Mouse (Mus musculus) erythroblast, embryonic 14.5 days (primary cell): ENCODE results near the gene Sept14. TPM values are rescaled to one million over a fixed set of nuclear protein-coding genes. Genes with fewer than 3 reads are reported as not detected.
A peak's percentile ranks its signal among the peaks of the same experiment; 100 is the strongest.

Source experiments
- H3K27me3 ChIP-seq: 2 replicates; pipeline ENCODE4 v1.6.1; 2012; ENCODE audit warnings: inconsistent platforms; ENCODE audit not compliant: control insufficient read depth
- H3K36me3 ChIP-seq: 2 replicates; pipeline ENCODE4 v1.6.1; 2012; ENCODE audit warnings: mild to moderate bottlenecking, inconsistent platforms; ENCODE audit not compliant: control insufficient read depth
- H3K4me1 ChIP-seq: 2 replicates; pipeline ENCODE4 v1.6.1; 2012; ENCODE audit warnings: inconsistent platforms; ENCODE audit not compliant: control insufficient read depth
- H3K4me3 ChIP-seq: replicated peaks from 2 replicates; pipeline ENCODE3; 2012; ENCODE audit warnings: moderate library complexity, mild to moderate bottlenecking, inconsistent platforms
- H3K9me3 ChIP-seq: 2 replicates; pipeline ENCODE4 v1.6.1; 2012; ENCODE audit warnings: low read length, inconsistent platforms, mixed read lengths; ENCODE audit not compliant: control insufficient read depth
- GATA1 ChIP-seq: IDR thresholded peaks from 2 replicates; pipeline ENCODE4 v1.6.1; 2012; ENCODE audit warnings: low read length, inconsistent platforms, mixed read lengths
- TAL1 ChIP-seq: IDR thresholded peaks from 3 replicates; pipeline ENCODE4 v1.6.1; 2012; ENCODE audit warnings: low read length, inconsistent platforms, mixed read lengths
- polyA plus RNA-seq: library from polyadenylated mRNA; stranded (reverse); fragments of >175 nt; gene quantifications from 2 replicates; pipeline ENCODE4 v1.2.3, GENCODE M21; 2012

Sept14 gene
- not detected in 2 replicates for polyA plus RNA-seq

DNA sequence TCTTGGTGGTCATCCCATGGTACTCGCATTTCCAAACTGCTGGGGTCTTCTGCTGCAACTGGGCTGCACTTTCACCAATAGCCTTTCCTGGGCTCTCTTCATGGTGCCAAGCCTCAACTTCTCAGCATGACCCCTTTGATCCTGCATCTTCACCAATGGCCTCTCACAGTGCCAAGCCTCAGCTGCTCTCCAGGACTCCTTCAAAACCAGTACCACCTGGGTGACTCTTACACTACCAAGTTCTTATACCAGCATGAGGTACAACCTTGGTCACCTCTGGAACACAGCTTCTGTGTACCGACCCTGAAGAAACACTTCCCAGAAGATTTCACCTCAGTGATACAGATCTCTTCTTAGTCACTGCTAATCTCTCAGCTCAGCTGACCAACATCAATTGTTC is at the start of gene Sept14:
Sept14 (minus strand) TSS at position 101 of the 400 bp plus-strand sequence.
- no peak within 1 kb of the TSS for H3K4me3 ChIP-seq
- H3K4me1 ChIP-seq: no peaks in the 10 kb centered on the region
- no peaks in the 10 kb centered on the region for H3K36me3 ChIP-seq
- TF ChIP-seq TAL1 (no peak), GATA1 (no peak)
- peaks cover 17% of the 10 kb centered on the region for H3K27me3 ChIP-seq
- no peaks in the 10 kb centered on the region for H3K9me3 ChIP-seq

DNA sequence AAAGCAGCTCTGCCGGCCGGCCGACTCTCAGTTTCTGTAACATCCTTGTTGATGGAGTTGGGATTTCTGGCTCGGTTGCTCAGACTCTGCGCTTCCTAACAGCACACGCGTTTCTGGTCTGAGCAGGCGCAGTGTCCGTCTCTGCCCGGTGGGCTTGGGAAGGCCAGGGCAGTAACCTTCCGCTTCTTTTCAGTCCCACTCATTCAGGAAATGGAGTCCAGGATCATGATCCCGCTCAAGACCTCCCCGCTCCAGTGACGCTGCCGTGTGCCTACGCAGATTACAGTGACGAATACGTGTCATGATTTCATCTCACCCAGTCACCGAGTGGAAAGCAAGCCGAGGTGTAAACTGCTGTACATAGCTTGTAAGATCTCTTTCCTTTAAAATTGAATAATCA is 48.6 kb upstream of the Sept14 start:
- no peaks in the 10 kb centered on the region for H3K9me3 ChIP-seq
- no peak for TF ChIP-seq GATA1
- H3K4me1 ChIP-seq: peaks cover 2% of the 10 kb centered on the region; the same call in 1 of the 2 replicates
- peaks cover 16% of the 10 kb centered on the region for H3K36me3 ChIP-seq
- H3K4me3 ChIP-seq: no peak overlapping the region
- H3K27me3 ChIP-seq: no peaks in the 10 kb centered on the region

GRCm38 (mm10) chr5:129744050-129744449 is 35.7 kb upstream of the Sept14 start:
- H3K4me3 ChIP-seq: no peak overlapping the region
- H3K36me3 ChIP-seq: peaks cover 60% of the 10 kb centered on the region
- 0 out of 2 replicates have a peak, but pooled peaks cover 5% of the 10 kb centered on the region for H3K9me3 ChIP-seq
- TF ChIP-seq TAL1 (no peak), GATA1 (no peak)
- no peaks in the 10 kb centered on the region for H3K27me3 ChIP-seq
- H3K4me1 ChIP-seq: peaks cover 39% of the 10 kb centered on the region

DNA sequence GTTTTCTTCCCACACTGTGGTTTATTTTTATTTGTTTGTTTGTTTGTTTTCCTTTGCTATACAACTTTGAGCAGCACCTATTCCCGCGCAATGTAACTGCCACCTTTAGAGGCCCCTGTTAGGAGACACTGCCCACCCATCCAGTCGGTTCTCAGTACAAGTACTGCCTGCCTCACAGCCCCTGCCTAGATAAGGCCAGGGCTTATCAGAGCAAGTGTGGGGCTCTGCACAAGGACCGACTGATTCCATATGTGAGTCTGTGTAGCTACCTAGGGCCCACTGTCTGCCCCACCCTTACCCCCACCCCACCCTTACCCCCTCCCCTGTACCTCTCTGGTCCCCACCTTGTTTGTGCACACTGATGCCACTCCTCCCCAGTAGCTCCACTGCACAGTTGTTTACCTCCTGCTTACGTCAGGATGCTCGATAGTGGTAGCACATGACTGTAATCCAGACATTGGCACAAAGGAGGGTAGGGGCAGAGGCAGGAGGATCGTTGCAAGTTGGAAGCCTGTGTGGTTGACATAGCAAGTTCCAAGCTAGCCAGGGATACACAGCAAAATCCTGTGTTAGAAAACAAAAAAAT is 34.7 kb upstream of the Sept14 start:
- Histone ChIP-seq H3K27me3 (no peaks in the 10 kb centered on the region), H3K36me3 (peaks cover 52% of the 10 kb centered on the region), H3K9me3 (0 out of 2 replicates have a peak, but pooled peaks cover 5% of the 10 kb centered on the region), H3K4me3 (peak overlapping the region; percentile 19), H3K4me1 (peaks cover 39% of the 10 kb centered on the region)
- peak; percentile 28; the same call in 1 of the 2 replicates for TF ChIP-seq GATA1
- no peak for TF ChIP-seq TAL1

- Histone ChIP-seq H3K36me3 (peaks cover 38% of the 10 kb centered on the region), H3K4me3 (no peak overlapping the region), H3K9me3 (0 out of 2 replicates have a peak, but pooled peaks cover 5% of the 10 kb centered on the region), H3K4me1 (peaks cover 39% of the 10 kb centered on the region), H3K27me3 (no peaks in the 10 kb centered on the region)
- no peak for TF ChIP-seq GATA1
- TF ChIP-seq TAL1: no peak
Measured at GRCm38 (mm10) chr5:129740976-129741375, 32.7 kb upstream of the Sept14 start.

DNA sequence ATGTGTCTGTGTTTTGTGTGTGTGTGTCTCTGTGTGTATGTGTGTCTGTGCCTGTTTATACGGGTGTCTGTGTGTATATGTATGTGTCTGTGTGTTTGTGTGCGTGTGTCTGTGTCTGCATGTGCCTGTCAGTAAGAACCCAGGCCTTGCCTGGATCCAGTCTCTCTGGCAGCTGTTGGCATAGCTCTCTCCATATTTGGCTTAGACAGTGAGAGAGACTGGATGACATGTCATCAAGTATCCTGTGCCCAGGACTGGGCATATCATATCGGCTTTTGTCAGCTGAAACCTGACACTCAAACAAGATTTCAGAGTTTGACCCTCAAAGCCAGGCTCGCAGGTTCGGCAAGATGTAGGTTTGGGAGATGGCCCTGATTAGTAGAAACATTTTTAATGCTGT is 22.7 kb upstream of the Sept14 start:
- TF ChIP-seq GATA1: no peak
- TF ChIP-seq TAL1: no peak
- Histone ChIP-seq H3K27me3 (no peaks in the 10 kb centered on the region), H3K4me1 (peaks cover 58% of the 10 kb centered on the region), H3K9me3 (no peaks in the 10 kb centered on the region), H3K4me3 (no peak overlapping the region), H3K36me3 (peaks cover 7% of the 10 kb centered on the region)

- Histone ChIP-seq H3K36me3 (peaks cover 7% of the 10 kb centered on the region), H3K27me3 (no peaks in the 10 kb centered on the region), H3K4me1 (peaks cover 62% of the 10 kb centered on the region), H3K4me3 (peak overlapping the region; percentile 39), H3K9me3 (no peaks in the 10 kb centered on the region)
- TF ChIP-seq TAL1: no peak
Measured at GRCm38 (mm10) chr5:129730344-129730743, 22.0 kb upstream of the Sept14 start.

- H3K27me3 ChIP-seq: no peaks in the 10 kb centered on the region
- H3K4me1 ChIP-seq: peaks cover 63% of the 10 kb centered on the region
- H3K9me3 ChIP-seq: no peaks in the 10 kb centered on the region
- H3K4me3 ChIP-seq: peak overlapping the region; percentile 43
- peaks cover 2% of the 10 kb centered on the region for H3K36me3 ChIP-seq
- TF ChIP-seq GATA1 (no peak), TAL1 (no peak)
Measured at GRCm38 (mm10) chr5:129729286-129729685, 21.0 kb upstream of the Sept14 start.

DNA sequence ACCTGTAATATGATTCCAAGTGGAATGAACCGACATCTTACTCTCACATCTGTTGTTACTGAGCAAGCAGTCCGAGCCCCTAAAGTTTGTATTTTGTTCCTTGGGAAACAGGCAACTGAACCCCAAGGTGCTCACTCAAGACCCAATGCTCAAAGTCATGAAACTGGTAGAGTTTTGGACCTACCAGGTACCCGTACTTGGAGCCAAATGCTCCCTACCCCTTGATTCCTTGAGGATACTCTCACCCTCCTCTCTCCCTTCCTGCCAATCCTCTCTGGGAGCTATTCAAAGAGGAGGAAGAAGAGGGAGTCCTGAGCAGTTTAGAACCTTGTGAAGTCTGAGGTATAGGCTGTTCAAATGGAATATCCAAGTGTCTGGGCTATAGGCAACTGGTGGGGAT is 18.5 kb upstream of the Sept14 start:
- Histone ChIP-seq H3K36me3 (no peaks in the 10 kb centered on the region; the same call in 1 of the 2 replicates), H3K9me3 (no peaks in the 10 kb centered on the region), H3K4me3 (peak overlapping the region; percentile 89), H3K4me1 (peaks cover 76% of the 10 kb centered on the region), H3K27me3 (no peaks in the 10 kb centered on the region)
- TF ChIP-seq GATA1 (no peak), TAL1 (no peak)

- H3K27me3 ChIP-seq: no peaks in the 10 kb centered on the region
- peaks cover 71% of the 10 kb centered on the region for H3K4me1 ChIP-seq
- H3K9me3 ChIP-seq: no peaks in the 10 kb centered on the region
Measured at GRCm38 (mm10) chr5:129725774-129726392, 17.6 kb upstream of the Sept14 start.

More at GRCm38 (mm10) chr5:129725774-129726392, 17.6 kb upstream of the Sept14 start:
- Histone ChIP-seq H3K4me3 (peak overlapping the region; percentile 89), H3K36me3 (no peaks in the 10 kb centered on the region; the same call in 1 of the 2 replicates)
- no peak for TF ChIP-seq TAL1
- no peak for TF ChIP-seq GATA1
